Mouse (Mus musculus) lung, adult 2 months (tissue): ENCODE results near the gene Asb10.

ENCODE experiments used
- CTCF ChIP-seq: fragments of 200-500 bp; IDR thresholded peaks from 2 replicates; pipeline ENCODE4 v1.5.1; 2011; ENCODE audit warnings: mild to moderate bottlenecking, low read length, control low read depth; ENCODE audit not compliant: insufficient read depth
- POLR2A ChIP-seq: fragments of 200-500 bp; IDR thresholded peaks from 2 replicates; pipeline ENCODE4 v1.6.1; 2011; ENCODE audit warnings: low read depth, mild to moderate bottlenecking, control low read depth, low read length, borderline replicate concordance; ENCODE audit errors: extremely low read depth

GRCm38 (mm10) chr5:24586106-24586505 lies 45.3 kb upstream of the Asb10 start:
- no peak for TF ChIP-seq POLR2A
- no peak for TF ChIP-seq CTCF
